Mouse (Mus musculus): ENCODE measurements around the gene Rbm20.
"Not testable (repeated sequence)": the region's sequence is repeated elsewhere in the genome, so short reads cannot be mapped to it uniquely, and the experiment has no call there.

Rbm20 gene

GRCm38 (mm10) chr19:53791751-53792720, 114.9 kb downstream of the Rbm20 start:
- DNase-seq (ENCODE audit: extremely low spot score): no peak

DNA sequence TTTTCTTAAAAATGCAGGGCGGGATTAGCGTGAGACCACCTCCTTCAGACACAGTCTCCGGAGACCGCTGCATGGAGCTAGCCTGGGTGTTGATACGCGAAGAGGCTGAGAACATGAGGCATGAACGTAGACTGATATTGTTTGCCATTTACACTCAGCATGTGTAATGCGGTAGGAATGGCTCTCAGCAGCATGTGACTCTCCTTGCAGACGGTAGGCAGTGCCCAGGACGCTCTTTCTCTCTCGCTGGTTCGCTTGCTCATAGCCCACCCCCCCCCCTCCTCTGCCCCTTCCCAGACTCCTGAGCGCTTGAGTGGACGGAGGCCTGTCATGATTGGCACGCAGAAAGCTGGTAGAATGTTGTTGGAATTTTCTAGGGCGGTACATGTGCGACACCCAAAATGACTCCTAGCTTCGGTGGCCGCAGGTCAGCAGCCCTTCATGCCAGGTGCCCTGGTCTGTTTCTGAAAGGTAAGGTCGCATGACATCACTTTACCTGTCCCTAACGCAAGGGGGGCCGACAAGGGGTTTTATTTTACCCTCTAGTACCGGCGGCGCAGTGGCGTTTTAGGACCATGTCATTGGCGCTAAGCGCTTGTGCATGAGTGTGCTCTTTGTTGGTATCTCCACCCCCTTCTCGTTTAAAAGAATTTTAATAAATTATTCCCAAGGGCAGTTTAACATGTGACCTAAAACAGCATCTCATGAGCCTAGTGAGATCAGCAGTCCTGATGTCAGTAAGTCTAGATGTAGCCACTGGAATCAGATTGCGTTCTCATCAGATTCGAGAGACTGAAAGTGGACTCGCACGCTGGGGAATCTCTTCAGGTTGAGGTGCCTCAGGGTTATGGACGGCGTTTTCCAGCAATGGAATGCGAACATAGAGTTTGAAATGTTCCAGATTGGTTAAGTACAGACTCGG, 116.1 kb downstream of the Rbm20 start:
- DNase-seq (ENCODE audit: extremely low spot score): no peak

GRCm38 (mm10) chr19:53793994-53794890, 117.1 kb downstream of the Rbm20 start:
- DNase-seq (ENCODE audit: extremely low spot score): no peak

DNA sequence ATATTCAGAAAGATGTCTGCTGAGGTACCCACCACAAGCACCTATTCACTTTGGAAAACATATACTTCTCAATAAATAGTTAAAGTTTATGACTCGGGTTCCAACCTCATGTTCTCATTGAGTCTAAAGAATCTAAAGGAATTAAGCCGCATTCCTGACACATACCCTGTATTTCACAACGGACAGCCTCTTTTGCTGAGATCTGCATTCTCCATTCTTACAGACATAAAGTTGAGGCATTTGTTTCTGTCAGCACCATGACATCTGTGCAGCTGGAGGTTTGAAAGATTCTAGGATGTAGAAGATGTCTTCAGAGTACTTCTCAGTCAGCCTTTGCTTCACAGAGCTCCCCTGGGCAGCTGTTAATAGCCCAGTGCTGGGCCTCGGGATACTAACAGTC, 117.9 kb downstream of the Rbm20 start:
- DNase-seq (ENCODE audit: extremely low spot score): no peak

DNA sequence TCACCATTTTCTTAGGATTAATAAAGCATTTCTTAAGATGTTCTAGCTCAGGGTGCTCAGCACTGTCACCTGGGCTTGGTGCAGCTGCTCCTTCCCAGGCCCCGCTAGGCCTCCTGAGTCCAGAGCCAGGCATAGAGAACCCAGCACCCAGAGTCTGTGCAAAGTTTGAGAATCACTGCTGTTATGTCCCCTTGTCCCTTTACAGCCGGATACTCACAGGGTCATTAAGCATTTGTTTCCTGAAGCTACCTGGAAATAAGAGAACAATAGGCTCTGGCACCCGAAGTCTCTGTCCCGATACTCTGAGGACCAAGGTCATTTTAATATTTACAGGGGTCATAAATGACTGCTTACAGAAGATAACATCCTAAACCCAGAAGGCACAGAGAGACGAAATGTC, 118.9 kb downstream of the Rbm20 start:
- DNase-seq (ENCODE audit: extremely low spot score): no peak

- DNase-seq (ENCODE audit: extremely low spot score): no peak
Observed at GRCm38 (mm10) chr19:53797770-53798169, 120.7 kb downstream of the Rbm20 start.

GRCm38 (mm10) chr19:53799885-53800284, 122.8 kb downstream of the Rbm20 start:
- no peak for DNase-seq (ENCODE audit: extremely low spot score)

DNA sequence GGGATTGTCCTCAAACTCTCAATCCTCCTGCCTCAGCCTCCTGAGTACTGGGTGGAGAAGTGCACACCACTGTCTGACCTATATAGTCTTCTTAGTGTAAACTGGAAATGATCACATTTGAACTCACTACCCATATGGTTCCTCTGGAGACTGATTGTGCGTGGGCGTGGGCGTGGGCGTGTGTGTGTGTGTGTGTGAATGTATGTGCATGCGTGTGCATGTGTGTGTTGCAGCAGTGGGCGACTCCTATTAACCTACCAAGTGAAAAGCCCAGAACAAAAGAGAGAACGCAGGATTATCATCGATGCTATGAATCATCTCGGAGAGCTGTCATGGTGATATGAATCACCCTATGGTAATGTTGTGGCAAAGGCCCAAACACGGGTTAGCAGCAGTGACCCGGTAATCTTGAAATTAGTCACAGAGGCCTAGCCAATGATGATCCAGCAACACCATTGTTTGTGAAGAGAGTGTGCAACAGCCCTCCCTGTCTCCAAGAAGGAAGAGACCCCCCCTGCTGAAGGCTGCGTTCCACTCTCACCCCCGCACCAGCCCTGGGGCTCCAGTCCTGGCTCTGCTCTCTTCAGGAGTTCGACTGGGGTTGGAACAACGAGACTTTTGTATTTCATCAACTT, 123.4 kb downstream of the Rbm20 start:
- DNase-seq (ENCODE audit: extremely low spot score): no peak

DNA sequence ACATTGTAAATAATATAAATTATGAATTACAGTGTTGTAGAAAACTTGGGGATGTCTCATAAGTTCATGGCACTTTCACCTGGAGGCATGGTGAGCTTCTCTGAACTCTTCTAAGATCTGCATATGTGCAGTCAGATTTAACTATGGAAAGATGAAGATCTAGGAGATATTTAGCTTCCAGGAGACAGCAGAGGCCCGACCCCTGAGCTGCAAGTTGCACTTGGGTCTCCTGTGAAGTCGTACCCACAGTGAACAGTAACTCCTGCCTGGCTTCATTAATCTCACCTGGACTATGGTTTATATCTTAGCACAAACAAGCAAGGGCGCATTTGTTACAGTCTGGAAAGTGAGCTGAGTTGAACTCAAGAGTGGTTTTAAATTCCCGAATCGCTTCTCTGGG, 124.3 kb downstream of the Rbm20 start:
- no peak for DNase-seq (ENCODE audit: extremely low spot score)

DNA sequence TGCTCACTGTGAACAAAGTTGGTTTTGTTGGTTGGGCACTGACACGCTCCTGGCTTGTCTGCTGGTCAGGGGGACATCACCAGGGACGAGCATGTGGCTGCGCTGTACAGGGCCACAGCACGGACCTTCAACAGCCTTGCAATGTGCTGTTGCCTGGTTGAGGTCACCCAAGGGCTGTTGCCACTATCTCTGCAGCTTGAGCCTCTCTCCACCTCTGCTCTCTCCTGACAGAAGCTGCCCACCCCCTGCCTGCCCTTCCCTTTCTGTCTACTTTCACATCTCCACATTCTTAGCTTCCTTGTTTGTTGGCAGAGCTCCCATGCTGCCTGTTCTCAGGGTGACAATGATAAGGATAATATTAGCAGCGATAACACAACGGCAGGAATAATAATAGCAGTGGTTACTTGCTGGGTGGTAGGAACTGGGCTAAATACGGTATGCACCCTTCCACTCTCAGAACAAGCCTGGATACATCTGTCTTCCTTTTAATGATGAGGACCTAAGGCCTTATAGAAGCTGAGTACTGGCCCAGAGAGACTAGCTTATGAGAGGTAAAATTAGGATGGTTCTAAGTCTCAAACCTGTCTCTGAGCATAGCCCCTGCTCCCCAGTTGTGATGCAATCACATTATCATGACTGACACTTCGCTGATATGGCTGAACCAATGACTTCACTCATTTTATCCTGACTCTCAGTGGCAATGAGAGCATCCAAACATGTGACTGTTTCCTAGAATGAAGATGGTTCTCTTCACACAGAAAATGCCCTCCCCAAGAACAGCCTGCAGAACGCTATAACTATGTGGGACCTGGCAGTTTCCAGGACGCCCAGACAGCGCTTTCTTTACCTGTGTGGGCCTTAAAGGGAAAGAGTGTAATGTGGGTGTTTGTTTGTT, 124.9 kb downstream of the Rbm20 start:
- no peak for DNase-seq (ENCODE audit: extremely low spot score)

- DNase-seq (ENCODE audit: extremely low spot score): no peak
Observed at GRCm38 (mm10) chr19:53803954-53804353, 126.8 kb downstream of the Rbm20 start.

DNA sequence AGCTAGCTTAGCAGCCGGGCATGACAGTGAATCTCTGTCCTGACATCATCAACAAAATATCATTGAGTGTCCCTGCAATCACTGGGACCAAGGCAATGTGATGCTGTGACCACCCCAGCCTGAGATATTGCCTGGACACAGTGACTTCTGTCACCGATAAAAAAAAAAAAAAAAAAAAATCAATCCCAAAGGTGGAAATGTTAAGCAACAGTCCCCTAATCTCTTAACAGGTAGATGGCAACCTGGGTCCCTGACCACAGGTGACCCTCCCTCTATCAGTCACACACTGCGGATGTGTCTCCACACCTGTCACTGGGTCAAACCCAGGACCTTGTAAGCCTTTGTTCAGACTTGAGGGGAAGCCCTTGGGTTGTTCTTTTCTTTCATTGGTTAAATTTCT, 128.0 kb downstream of the Rbm20 start:
- DNase-seq (ENCODE audit: extremely low spot score): no peak

DNA sequence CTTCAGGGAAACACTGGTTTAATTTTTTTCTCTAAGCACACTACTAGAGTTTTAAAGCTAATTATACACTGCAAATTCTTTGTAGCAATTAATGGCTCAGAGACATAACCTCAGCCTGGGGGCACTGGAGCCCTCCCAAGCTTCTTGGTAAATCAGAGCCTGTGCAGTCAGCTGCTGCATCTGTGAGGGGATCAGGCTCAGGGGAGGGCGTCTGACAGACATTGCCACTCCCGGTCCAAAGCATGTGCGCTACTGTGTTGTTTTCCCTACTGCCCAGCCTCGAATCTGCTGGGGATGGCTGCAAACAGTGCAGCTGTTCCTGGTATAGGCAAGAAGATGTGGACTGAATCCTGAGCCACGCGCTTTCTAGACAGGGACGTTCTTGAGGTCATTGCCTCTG, 129.0 kb downstream of the Rbm20 start:
- no peak for DNase-seq (ENCODE audit: extremely low spot score)

DNA sequence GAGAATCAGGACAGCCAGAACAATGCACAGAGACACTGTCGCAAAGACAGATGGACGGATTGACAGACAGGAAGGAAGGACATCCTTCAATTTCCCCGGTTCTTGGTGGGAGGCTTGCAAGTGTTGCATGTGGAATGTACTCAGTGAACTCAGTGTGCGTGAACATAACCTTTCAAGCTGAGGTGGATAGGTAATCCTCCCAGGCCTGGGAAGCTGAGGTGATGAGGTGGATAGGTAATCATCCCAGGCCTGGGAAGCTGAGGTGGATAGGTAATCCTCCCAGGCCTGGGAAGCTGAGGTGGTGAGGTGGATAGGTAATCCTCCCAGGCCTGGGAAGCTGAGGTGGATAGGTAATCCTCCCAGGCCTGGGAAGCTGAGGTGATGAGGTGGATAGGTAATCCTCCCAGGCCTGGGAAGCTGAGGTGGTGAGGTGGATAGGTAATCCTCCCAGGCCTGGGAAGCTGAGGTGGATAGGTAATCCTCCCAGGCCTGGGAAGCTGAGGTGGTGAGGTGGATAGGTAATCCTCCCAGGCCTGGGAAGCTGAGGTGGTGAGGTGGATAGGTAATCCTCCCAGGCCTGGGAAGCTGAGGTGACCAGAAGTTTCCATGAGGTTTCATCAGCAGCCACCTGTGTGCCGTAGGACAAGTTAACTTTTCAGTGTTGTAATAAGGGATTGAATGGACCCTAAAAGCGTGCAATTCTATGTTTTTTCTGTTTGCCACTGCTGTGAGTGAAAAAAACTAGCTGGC, 129.6 kb downstream of the Rbm20 start:
- DNase-seq (ENCODE audit: extremely low spot score): not testable (repeated sequence)

DNA sequence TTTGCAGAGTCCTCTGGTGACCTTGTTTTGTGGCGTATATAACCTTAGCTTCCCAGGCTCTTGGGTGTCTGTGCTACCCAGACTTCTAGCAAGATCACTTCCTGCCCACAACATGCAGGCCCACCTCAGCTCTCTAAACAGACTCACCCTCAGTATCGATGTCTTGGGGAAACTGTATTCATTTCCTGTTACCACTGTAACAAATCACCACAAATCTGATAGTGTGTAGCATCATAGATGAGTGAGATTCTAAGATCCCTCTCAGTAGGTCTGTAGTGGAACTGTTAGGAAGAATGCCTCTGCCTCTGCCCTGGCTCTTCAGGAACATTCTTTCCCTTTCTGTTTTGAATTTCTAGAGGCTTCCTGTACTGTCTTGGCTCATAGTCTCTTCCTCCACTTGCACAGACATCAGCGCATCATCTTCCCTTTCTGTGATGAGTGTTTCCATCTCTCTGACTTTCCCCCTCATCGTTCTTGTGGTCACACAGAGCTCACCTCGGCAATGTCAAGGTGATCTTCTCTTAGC, 130.2 kb downstream of the Rbm20 start:
- no peak for DNase-seq (ENCODE audit: extremely low spot score)

- no peak for DNase-seq (ENCODE audit: extremely low spot score)
Observed at GRCm38 (mm10) chr19:53808041-53808777, 131.1 kb downstream of the Rbm20 start.

GRCm38 (mm10) chr19:53809185-53809861, 132.2 kb downstream of the Rbm20 start:
- no peak for DNase-seq (ENCODE audit: extremely low spot score)

- DNase-seq (ENCODE audit: extremely low spot score): no peak
Observed at GRCm38 (mm10) chr19:53810024-53810423, 132.9 kb downstream of the Rbm20 start.

All from embryo, embryonic 9.5 days (tissue).